Mouse (Mus musculus): ENCODE data around the gene Foxd2. TPM values are rescaled to one million over a fixed set of nuclear protein-coding genes. Genes with fewer than 3 reads are reported as not detected.

Gene Foxd2
- total and polyA plus RNA-seq, 3 experiments, result 0.14 to 0.32 (median 0.16) TPM

DNA sequence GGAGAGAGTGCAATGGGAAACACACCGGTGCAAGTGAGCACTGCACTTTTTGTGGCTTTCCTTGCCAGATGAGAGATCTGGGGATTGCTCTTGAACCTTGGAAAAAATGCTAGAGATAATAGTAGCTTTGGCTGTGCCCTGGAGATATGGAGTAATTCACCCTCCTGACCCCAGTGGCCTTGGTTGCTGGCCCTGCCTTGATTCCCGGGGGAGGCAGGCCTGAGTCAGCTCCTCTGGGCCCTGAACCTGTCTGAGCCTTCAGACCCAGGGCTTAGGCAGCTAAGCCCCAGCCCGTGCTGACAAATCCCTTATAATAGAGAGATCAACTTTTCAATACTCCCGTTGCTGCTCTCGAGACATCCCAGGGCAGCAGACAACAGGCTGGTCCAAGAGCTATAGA, 50.2 kb downstream of the Foxd2 start:
- H3K9ac ChIP-seq (ENCODE audit: low read depth, low read length), result no peak overlapping the region
- no peaks in the 10 kb centered on the region for H3K79me2 ChIP-seq (replicated peaks; ENCODE audit: control insufficient read depth, insufficient read depth, low read length)
- H3K27me3 ChIP-seq (ENCODE audit: control insufficient read depth, insufficient read depth, low read length), result no peaks in the 10 kb centered on the region
- H3K4me1 ChIP-seq (ENCODE audit: control insufficient read depth, insufficient read depth, low read length), result no peaks in the 10 kb centered on the region
- no peak overlapping the region for H3K27ac ChIP-seq
- 36% methylated on average over 5 of the region's 5 CpGs for WGBS
- TF ChIP-seq CTCF (IDR thresholded peaks at IDR 0.05), result no peak
- no peak for TF ChIP-seq POLR2A (IDR thresholded peaks at IDR 0.05; ENCODE audit: insufficient read depth, low read depth, low read length)
- no peak for TF ChIP-seq EP300 (IDR thresholded peaks at IDR 0.05; ENCODE audit: insufficient read depth, low read depth, low read length)
- intact Hi-C loops (cut with DNase I), result no loop called here
- H3K4me3 ChIP-seq, result no peak overlapping the region
- H3K36me3 ChIP-seq (ENCODE audit: control insufficient read depth, insufficient read depth, low read length), result no peaks in the 10 kb centered on the region
- no peak for DNase-seq

Other genes starting within 250 kb of the Foxd2 start
- not detected for gene Gm12830, start 87.2 kb downstream of the Foxd2 start, total RNA-seq (2021)
- not detected in 2 replicates for gene Gm12830, start 87.2 kb downstream of the Foxd2 start, polyA plus RNA-seq (2012; rRNA removed)
- gene Foxe3, start 17.1 kb upstream of the Foxd2 start, total RNA-seq (2021), result not detected
- not detected in 2 replicates for gene Foxe3, start 17.1 kb upstream of the Foxd2 start, polyA plus RNA-seq (2012; rRNA removed)
- gene Cmpk1, start 78.4 kb upstream of the Foxd2 start, total RNA-seq (2021), result 10 to 100 TPM; 32.2 to 37.2 TPM
- 7.2 and 12.2 TPM in 2 replicates for gene Cmpk1, start 78.4 kb upstream of the Foxd2 start, polyA plus RNA-seq (2012; rRNA removed)
- gene Stil, start 91.3 kb upstream of the Foxd2 start, total RNA-seq (2021), result under 1 TPM in 1 of 2 experiments, not detected in 1; 0.36 TPM
- 0.08 and 0.12 TPM in 2 replicates for gene Stil, start 91.3 kb upstream of the Foxd2 start, polyA plus RNA-seq (2012; rRNA removed)
- gene Tal1, start 147.6 kb upstream of the Foxd2 start, total RNA-seq (2021), result 1 to 10 TPM; 3.1 to 3.3 TPM
- 2.9 and 4.9 TPM in 2 replicates for gene Tal1, start 147.6 kb upstream of the Foxd2 start, polyA plus RNA-seq (2012; rRNA removed)
- under 1 TPM; 0.70 to 0.86 TPM for gene Pdzk1ip1, start 179.8 kb upstream of the Foxd2 start, total RNA-seq (2021)
- gene Pdzk1ip1, start 179.8 kb upstream of the Foxd2 start, polyA plus RNA-seq (2012; rRNA removed), result 1.9 and 3.9 TPM in 2 replicates
- gene Cyp4x1, start 225.4 kb upstream of the Foxd2 start, total RNA-seq (2021), result not detected
- gene Cyp4x1, start 225.4 kb upstream of the Foxd2 start, polyA plus RNA-seq (2012; rRNA removed), result 0.03 TPM in 1 of 2 replicates, not detected in the other

Measured in heart, adult 2 months (tissue).